Mouse (Mus musculus) megakaryocyte, embryonic 14.5 days (primary cell): ENCODE measurements around the gene Trip10.

Source experiments
- FLI1 ChIP-seq: IDR thresholded peaks from 2 replicates; pipeline ENCODE4 v1.6.1; 2012; ENCODE audit warnings: low read length, inconsistent platforms, mixed read lengths
- GATA1 ChIP-seq: IDR thresholded peaks from 3 replicates; pipeline ENCODE4 v1.6.1; 2012; ENCODE audit warnings: mixed read lengths, low read length, inconsistent platforms, borderline replicate concordance

- TF ChIP-seq GATA1 (no peak), FLI1 (no peak)
Observed at GRCm38 (mm10) chr17:57253306-57253705, 4.1 kb downstream of the Trip10 start.
